Mouse (Mus musculus) lung, postnatal 10 days (tissue): Measurements from ENCODE around the gene Rbms1.
A peak's percentile ranks its signal among the peaks of the same experiment; 100 is the strongest.

ENCODE experiments used
- DNase-seq: peaks from one replicate; pipeline ENCODE4 v3.0.0; 2021

The Rbms1 gene

GRCm38 (mm10) chr2:60705426-60705825 is 257.6 kb downstream of the Rbms1 start:
- no peak for DNase-seq

- DNase-seq, result peak; percentile 76
Measured at GRCm38 (mm10) chr2:60703315-60703714, 259.7 kb downstream of the Rbms1 start.

GRCm38 (mm10) chr2:60700956-60701355 is 262.0 kb downstream of the Rbms1 start:
- DNase-seq, result no peak
